Mouse (Mus musculus): ENCODE measurements around the gene Tmcc1. TPM values are rescaled to one million over a fixed set of nuclear protein-coding genes. Genes with fewer than 3 reads are reported as not detected.
"Not testable (repeated sequence)": the region's sequence is repeated elsewhere in the genome, so short reads cannot be mapped to it uniquely, and the experiment has no call there.

Gene Tmcc1
- polyA plus RNA-seq, 1 experiment, result 97.7 TPM

GRCm38 (mm10) chr6:116183509-116183908 lies 9.8 kb downstream of the Tmcc1 start:
- TF ChIP-seq POLR2A (IDR thresholded peaks at IDR 0.05; ENCODE audit: control insufficient read depth, low read depth, low read length) (no peak), CTCF (IDR thresholded peaks at IDR 0.05; ENCODE audit: control insufficient read depth, insufficient read depth, insufficient replicate concordance, low read depth, low read length) (no peak)
- no peaks in the 10 kb centered on the region for H3K27me3 ChIP-seq (ENCODE audit: control insufficient read depth, insufficient read depth, low read length)
- no peaks in the 10 kb centered on the region for H3K4me1 ChIP-seq (ENCODE audit: control insufficient read depth, insufficient read depth, low read length)
- H3K36me3 ChIP-seq (ENCODE audit: control insufficient read depth, insufficient read depth, low read length), result peaks cover 1% of the 10 kb centered on the region; the same call in 1 of the 2 replicates
- H3K27ac ChIP-seq (ENCODE audit: control insufficient read depth, insufficient read depth, low read depth, low read length), result no peak overlapping the region
- H3K4me3 ChIP-seq (ENCODE audit: control insufficient read depth, low read depth, low read length), result no peak overlapping the region

- Histone ChIP-seq H3K27ac (ENCODE audit: control insufficient read depth, insufficient read depth, low read depth, low read length) (no peak overlapping the region), H3K4me1 (ENCODE audit: control insufficient read depth, insufficient read depth, low read length) (no peaks in the 10 kb centered on the region), H3K36me3 (ENCODE audit: control insufficient read depth, insufficient read depth, low read length) (peaks cover 1% of the 10 kb centered on the region), H3K27me3 (ENCODE audit: control insufficient read depth, insufficient read depth, low read length) (no peaks in the 10 kb centered on the region), H3K4me3 (ENCODE audit: control insufficient read depth, low read depth, low read length) (no peak overlapping the region)
- TF ChIP-seq CTCF (IDR thresholded peaks at IDR 0.05; ENCODE audit: control insufficient read depth, insufficient read depth, insufficient replicate concordance, low read depth, low read length), result no peak
- TF ChIP-seq POLR2A (IDR thresholded peaks at IDR 0.05; ENCODE audit: control insufficient read depth, low read depth, low read length), result no peak
Observed at GRCm38 (mm10) chr6:116180731-116181130, 12.6 kb downstream of the Tmcc1 start.

- H3K4me1 ChIP-seq (ENCODE audit: control insufficient read depth, insufficient read depth, low read length), result no peaks in the 10 kb centered on the region
- H3K4me3 ChIP-seq (ENCODE audit: control insufficient read depth, low read depth, low read length), result no peak overlapping the region
- no peak overlapping the region for H3K27ac ChIP-seq (ENCODE audit: control insufficient read depth, insufficient read depth, low read depth, low read length)
- H3K27me3 ChIP-seq (ENCODE audit: control insufficient read depth, insufficient read depth, low read length), result no peaks in the 10 kb centered on the region
- TF ChIP-seq CTCF (IDR thresholded peaks at IDR 0.05; ENCODE audit: control insufficient read depth, insufficient read depth, insufficient replicate concordance, low read depth, low read length), result no peak
- TF ChIP-seq POLR2A (IDR thresholded peaks at IDR 0.05; ENCODE audit: control insufficient read depth, low read depth, low read length), result no peak
- peaks cover 1% of the 10 kb centered on the region for H3K36me3 ChIP-seq (ENCODE audit: control insufficient read depth, insufficient read depth, low read length)
Observed at GRCm38 (mm10) chr6:116178376-116178775, 14.9 kb downstream of the Tmcc1 start.

DNA sequence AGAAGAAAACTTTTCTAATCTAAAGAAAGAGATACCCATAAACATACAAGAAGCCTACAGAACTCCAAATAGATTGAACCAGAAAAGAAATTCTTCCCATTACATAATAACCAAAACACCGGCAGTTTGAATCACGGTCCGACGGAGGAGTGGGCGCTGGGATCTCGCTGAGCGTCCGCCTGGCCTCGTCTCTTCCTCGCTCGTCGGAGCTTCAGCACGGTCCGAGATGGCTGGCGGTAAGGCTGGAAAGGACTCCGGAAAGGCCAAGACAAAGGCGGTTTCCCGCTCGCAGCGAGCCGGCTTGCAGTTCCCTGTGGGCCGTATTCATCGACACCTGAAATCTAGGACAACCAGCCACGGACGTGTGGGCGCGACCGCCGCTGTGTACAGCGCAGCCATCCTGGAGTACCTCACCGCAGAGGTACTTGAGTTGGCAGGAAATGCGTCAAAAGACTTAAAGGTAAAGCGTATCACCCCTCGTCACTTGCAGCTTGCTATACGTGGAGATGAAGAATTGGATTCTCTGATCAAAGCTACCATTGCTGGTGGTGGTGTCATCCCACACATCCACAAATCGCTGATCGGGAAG lies 19.7 kb downstream of the Tmcc1 start:
- not testable (repeated sequence) for H3K27me3 ChIP-seq (ENCODE audit: control insufficient read depth, insufficient read depth, low read length); H3K4me1 ChIP-seq (ENCODE audit: control insufficient read depth, insufficient read depth, low read length); H3K4me3 ChIP-seq (ENCODE audit: control insufficient read depth, low read depth, low read length); H3K27ac ChIP-seq (ENCODE audit: control insufficient read depth, insufficient read depth, low read depth, low read length); H3K36me3 ChIP-seq (ENCODE audit: control insufficient read depth, insufficient read depth, low read length)

DNA sequence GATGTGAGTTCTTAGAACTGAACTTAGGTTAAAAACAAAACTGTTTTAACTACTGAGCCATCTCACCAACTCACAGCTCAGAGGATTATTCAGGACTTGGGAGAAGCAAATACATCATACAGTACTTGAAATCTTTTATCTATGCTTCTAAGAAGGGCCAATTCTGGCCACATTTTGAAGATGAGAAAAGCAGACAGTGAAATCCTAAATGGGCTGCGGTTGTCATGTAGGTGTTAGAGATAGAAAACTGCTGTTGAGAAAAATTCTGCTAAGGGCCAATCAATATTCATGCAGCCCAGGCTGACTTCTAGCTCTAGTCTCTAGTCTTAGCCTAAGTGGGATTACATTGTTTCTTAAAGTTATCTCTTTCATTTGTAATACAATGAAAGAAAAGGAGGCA lies 26.9 kb downstream of the Tmcc1 start:
- no peaks in the 10 kb centered on the region; the same call in 1 of the 2 replicates for H3K36me3 ChIP-seq (ENCODE audit: control insufficient read depth, insufficient read depth, low read length)
- TF ChIP-seq POLR2A (IDR thresholded peaks at IDR 0.05; ENCODE audit: control insufficient read depth, low read depth, low read length) (no peak), CTCF (IDR thresholded peaks at IDR 0.05; ENCODE audit: control insufficient read depth, insufficient read depth, insufficient replicate concordance, low read depth, low read length) (no peak)
- H3K4me3 ChIP-seq (ENCODE audit: control insufficient read depth, low read depth, low read length), result no peak overlapping the region
- H3K27ac ChIP-seq (ENCODE audit: control insufficient read depth, insufficient read depth, low read depth, low read length), result no peak overlapping the region
- H3K4me1 ChIP-seq (ENCODE audit: control insufficient read depth, insufficient read depth, low read length), result no peaks in the 10 kb centered on the region
- no peaks in the 10 kb centered on the region for H3K27me3 ChIP-seq (ENCODE audit: control insufficient read depth, insufficient read depth, low read length)

GRCm38 (mm10) chr6:116154854-116155624 lies 38.2 kb downstream of the Tmcc1 start:
- Histone ChIP-seq H3K27me3 (ENCODE audit: control insufficient read depth, insufficient read depth, low read length) (no peaks in the 10 kb centered on the region), H3K27ac (ENCODE audit: control insufficient read depth, insufficient read depth, low read depth, low read length) (no peak overlapping the region), H3K4me1 (ENCODE audit: control insufficient read depth, insufficient read depth, low read length) (no peaks in the 10 kb centered on the region), H3K36me3 (ENCODE audit: control insufficient read depth, insufficient read depth, low read length) (no peaks in the 10 kb centered on the region), H3K4me3 (ENCODE audit: control insufficient read depth, low read depth, low read length) (no peak overlapping the region)
- no peak for TF ChIP-seq CTCF (IDR thresholded peaks at IDR 0.05; ENCODE audit: control insufficient read depth, insufficient read depth, insufficient replicate concordance, low read depth, low read length)
- no peak for TF ChIP-seq POLR2A (IDR thresholded peaks at IDR 0.05; ENCODE audit: control insufficient read depth, low read depth, low read length)

- TF ChIP-seq POLR2A (IDR thresholded peaks at IDR 0.05; ENCODE audit: control insufficient read depth, low read depth, low read length) (no peak), CTCF (IDR thresholded peaks at IDR 0.05; ENCODE audit: control insufficient read depth, insufficient read depth, insufficient replicate concordance, low read depth, low read length) (no peak)
- no peaks in the 10 kb centered on the region; the same call in 1 of the 2 replicates for H3K36me3 ChIP-seq (ENCODE audit: control insufficient read depth, insufficient read depth, low read length)
- no peak overlapping the region for H3K4me3 ChIP-seq (ENCODE audit: control insufficient read depth, low read depth, low read length)
- no peaks in the 10 kb centered on the region for H3K27me3 ChIP-seq (ENCODE audit: control insufficient read depth, insufficient read depth, low read length)
- H3K4me1 ChIP-seq (ENCODE audit: control insufficient read depth, insufficient read depth, low read length), result no peaks in the 10 kb centered on the region
- no peak overlapping the region for H3K27ac ChIP-seq (ENCODE audit: control insufficient read depth, insufficient read depth, low read depth, low read length)
Observed at GRCm38 (mm10) chr6:116147386-116147785, 45.9 kb downstream of the Tmcc1 start.

Measured in testis, adult 2 months (tissue).